Mouse (Mus musculus) large intestine, adult 2 months (tissue): ENCODE data around the gene Krtap4-9. TPM values are rescaled to one million over a fixed set of nuclear protein-coding genes. Genes with fewer than 3 reads are reported as not detected.
"Not testable (repeated sequence)": the region's sequence is repeated elsewhere in the genome, so short reads cannot be mapped to it uniquely, and the experiment has no call there.

Source experiments
- DNase-seq: peaks from one replicate; pipeline ENCODE4 v3.0.0-alpha.2; 2012; ENCODE audit warnings: low read depth, low spot score
- WGBS: fragments of 180-500 bp; shearing (Covaris S2); methylation state at CpG from one replicate; pipeline ENCODE4 v1.1.7; 2018; 5-methylcytosine and 5-hydroxymethylcytosine counted together
- polyA plus RNA-seq: library from polyadenylated mRNA; depleted of rRNA; stranded (reverse); fragments of >200 nt; gene quantifications from 2 replicates; pipeline ENCODE4 v1.2.3, GENCODE M21; 2012; rRNA removed

Krtap4-9 gene
- not detected in 2 replicates for polyA plus RNA-seq

DNA sequence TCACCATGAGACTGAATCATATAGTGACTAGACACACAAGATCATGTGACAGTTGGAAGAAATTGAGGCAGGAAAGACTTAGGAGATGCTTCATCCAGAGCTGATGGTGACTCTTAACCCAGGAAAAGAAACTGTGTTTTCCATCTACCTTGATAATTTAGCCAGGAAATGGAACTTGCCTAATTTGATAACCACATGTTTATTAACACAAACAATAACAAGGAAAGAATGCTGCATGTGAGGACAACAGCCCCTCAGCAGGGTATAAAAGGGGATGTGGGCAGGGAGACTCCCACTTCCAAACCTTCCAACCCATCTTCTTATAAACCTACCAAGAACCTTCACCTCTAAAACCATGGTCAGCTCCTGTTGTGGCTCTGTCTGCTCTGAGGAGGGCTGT lies at the start of gene Krtap4-9:
Krtap4-9 (plus strand) TSS at position 301 of the 400 bp plus-strand sequence.
- not testable (repeated sequence) for DNase-seq

DNA sequence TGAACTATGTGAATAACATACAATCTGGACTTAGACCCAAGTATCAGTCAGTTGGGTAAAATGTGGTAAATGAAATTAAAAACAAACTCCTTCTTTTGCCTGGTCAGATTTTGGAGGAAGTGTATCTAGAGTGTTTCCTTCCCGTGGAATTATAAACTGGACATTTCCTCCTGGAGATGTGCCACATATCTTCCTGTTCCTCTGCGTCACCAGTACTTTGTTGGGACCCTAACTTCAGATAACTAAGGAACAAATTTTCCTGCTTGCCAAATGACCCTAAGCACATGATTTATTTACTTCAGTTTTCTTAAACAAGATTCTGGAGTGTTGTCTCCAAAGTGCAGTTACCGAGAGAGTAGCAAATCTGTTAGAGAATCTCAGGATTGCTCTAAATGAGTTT lies 41.0 kb upstream of the Krtap4-9 start:
- 74% methylated on average over 3 of the region's 3 CpGs for WGBS
- no peak for DNase-seq

DNA sequence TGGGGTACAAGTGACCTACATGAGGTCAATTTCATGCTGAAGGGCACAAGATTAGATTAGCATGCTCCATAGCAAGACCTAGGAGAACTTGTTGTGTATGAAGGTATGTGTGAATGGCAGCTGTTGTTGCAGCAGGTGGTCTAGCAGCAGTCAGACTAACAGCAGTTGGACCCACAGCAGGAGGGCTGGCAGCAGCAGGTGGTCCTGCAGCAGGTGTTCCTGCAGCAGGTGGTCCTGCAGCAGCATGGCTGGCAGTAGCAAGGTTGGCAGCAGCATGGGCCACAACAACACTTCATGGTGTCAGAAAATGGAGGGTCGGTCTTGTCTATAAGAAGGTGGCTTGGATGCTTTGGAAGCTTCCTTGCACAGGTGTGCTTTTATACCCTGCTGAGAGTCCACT lies 26.1 kb upstream of the Krtap4-9 start:
- WGBS = 90% methylated on average over 1 of the region's 1 CpGs

DNA sequence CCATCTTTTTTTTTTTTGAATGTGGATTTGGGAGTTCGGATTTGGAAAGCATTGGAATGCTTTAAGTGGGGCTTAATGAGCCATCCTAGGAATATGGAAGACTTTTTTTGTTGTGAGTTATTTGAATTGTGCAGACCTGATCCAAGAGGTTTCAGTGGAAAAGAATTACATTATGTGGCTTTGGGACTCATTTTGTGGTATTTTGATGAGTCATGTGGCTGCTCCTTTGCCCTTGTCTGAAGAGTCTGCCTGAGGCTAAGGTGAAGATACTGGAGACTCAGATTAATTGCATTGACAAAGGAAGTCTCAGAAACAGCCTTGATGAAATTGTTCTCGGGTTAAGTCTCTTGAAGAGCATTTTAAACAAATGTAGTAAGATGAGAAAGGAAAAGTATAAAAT lies 16.6 kb upstream of the Krtap4-9 start:
- no peak for DNase-seq
- WGBS = 76% methylated on average over 2 of the region's 2 CpGs

More for the DNA sequence above, 26.1 kb upstream of the Krtap4-9 start:
- no peak for DNase-seq

DNA sequence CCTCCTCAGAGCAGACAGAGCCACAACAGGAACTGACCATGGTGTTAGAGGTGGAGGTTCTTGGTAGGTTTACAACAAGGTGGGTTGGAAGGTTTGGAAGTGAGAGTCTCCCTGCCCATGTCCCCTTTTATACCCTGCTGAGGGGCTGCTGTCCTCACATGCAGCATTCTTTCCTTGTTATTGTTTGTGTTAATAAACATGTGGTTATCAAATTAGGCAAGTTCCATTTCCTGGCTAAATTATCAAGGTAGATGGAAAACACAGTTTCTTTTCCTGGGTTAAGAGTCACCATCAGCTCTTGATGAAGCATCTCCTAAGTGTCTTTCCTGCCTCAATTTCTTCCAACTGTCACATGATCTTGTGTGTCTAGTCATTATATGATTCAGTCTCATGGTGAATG lies 12.2 kb upstream of the Krtap4-9 start, which contains the start of gene Gm11595:
Gm11595 (minus strand) TSS at position 101 of the 400 bp plus-strand sequence.
- DNase-seq = not testable (repeated sequence)

DNA sequence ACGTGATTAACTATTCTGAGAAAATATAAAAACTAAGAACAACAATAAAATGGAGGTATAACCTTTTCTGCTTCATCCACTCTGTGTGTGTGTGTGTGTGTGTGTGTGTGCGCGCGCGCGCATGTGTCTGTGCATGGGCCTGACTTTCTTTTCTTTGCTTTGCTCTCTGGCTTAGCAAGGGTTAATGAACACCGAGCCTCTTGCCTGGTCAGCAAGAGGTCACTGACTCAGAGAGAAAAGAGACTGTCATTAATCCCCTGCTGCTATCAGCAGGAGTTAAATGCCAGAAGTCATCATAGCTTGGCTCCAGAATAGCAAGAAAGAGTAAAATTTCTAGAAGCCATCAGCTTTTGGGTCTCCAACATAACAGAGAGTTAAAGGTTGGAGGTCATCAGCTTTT lies 6.6 kb upstream of the Krtap4-9 start:
- WGBS = 68% methylated on average over 7 of the region's 7 CpGs
- no peak for DNase-seq

DNA sequence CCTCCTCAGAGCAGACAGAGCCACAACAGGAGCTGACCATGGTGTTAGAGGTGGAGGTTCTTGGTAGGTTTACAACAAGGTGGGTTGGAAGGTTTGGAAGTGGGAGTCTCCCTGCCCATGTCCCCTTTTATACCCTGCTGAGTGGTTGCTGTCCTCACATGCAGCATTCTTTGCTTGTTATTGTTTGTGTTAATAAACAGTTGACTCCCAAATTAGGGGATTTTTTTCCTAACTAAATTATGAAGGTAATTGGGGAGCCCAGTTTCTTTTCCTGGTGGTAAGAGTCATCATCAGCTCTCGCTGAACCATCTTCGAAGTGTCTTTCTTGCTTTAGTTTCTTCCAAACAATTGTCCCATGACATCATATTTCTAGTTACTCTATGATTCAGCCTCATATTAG lies 4.4 kb upstream of the Krtap4-9 start, which contains the start of gene Krtap4-8:
Krtap4-8 (minus strand) TSS at position 101 of the 400 bp plus-strand sequence.
- no peak for DNase-seq
- WGBS = 97% methylated on average over 2 of the region's 2 CpGs

DNA sequence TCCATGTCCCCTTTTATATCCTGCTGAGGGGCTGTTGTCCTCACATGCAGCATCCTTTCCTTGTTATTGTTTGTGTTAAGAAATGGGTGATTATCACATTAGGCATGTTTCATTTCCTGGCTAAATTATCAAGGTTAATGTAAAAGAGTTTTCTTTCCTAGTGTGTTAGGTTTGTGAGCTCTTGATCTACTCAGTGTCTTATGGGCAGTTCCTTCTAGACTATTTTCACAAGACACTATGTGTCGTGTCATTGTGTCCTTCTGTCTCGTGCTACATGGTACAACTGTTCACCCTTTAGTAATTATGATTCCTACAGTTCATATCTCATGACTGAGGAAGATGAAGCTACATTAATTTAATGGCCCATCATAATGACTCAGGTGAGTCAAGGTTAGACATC lies 8.4 kb downstream of the Krtap4-9 start, which contains the start of gene Gm11596:
Gm11596 (minus strand) TSS at position 101 of the 400 bp plus-strand sequence.
- DNase-seq = no peak
- 67% methylated on average over 2 of the region's 2 CpGs for WGBS

DNA sequence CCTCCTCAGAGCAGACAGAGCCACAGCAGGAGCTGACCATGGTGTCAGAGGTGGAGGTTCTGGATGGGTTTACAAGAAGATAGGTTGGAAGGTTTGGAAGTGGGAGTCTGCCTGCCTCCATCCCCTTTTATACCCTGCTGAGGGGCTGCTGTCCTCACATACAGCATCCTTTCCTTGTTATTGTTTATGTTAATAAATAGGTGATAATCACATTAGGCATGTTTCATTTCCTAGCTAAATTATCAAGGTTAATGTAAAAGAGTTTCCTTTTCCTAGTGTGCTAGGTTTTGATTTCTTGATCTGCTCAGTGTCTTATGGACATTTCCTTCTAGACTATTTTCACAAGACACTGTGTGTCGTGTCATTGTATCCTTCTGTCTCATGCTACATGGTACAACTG lies 13.8 kb downstream of the Krtap4-9 start, which contains the start of gene Gm11569:
Gm11569 (minus strand) TSS at position 101 of the 400 bp plus-strand sequence.
- no CpG with 5 or more reads among the region's 1 CpGs for WGBS
- not testable (repeated sequence) for DNase-seq

DNA sequence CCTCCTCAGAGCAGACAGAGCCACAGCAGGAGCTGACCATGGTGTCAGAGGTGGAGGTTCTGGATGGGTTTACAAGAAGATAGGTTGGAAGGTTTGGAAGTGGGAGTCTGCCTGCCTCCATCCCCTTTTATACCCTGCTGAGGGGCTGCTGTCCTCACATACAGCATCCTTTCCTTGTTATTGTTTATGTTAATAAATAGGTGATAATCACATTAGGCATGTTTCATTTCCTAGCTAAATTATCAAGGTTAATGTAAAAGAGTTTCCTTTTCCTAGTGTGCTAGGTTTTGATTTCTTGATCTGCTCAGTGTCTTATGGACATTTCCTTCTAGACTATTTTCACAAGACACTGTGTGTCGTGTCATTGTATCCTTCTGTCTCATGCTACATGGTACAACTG lies 19.3 kb downstream of the Krtap4-9 start, which contains the start of gene Gm11554:
Gm11554 (minus strand) TSS at position 101 of the 400 bp plus-strand sequence.
- no CpG with 5 or more reads among the region's 1 CpGs for WGBS
- DNase-seq = not testable (repeated sequence)

DNA sequence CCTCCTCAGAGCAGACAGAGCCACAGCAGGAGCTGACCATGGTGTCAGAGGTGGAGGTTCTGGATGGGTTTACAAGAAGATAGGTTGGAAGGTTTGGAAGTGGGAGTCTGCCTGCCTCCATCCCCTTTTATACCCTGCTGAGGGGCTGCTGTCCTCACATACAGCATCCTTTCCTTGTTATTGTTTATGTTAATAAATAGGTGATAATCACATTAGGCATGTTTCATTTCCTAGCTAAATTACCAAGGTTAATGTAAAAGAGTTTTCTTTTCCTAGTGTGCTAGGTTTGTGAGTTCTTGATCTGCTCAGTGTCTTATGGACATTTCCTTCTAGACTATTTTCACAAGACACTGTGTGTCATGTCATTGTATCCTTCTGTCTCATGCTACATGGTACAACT lies 24.8 kb downstream of the Krtap4-9 start, which contains the start of gene Krtap4-13:
Krtap4-13 (minus strand) TSS at position 101 of the 400 bp plus-strand sequence.
- DNase-seq = not testable (repeated sequence)

DNA sequence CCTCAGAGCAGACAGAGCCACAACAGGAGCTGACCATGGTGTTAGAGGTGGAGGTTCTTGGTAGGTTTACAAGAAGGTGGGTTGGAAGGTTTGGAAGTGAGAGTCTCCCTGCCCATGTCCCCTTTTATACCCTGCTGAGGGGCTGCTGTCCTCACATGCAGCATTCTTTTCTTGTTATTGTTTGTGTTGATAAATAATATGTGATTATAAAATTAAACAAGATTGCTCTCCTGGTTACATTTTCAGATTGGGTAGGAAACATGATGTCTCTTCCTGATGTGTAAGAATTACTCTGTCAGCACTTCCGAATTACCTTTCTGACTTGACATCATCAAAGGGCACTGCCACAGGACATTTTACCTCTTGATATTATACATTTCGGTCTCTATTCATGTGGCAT lies 30.6 kb downstream of the Krtap4-9 start, which contains the start of gene Gm11564:
Gm11564 (minus strand) TSS at position 101 of the 400 bp plus-strand sequence.
- DNase-seq = not testable (repeated sequence)
- 74% methylated on average over 2 of the region's 2 CpGs for WGBS

Other genes with a start within 250 kb of the Krtap4-9 start
- gene Krt40, start 242.0 kb upstream of the Krtap4-9 start, polyA plus RNA-seq = not detected in 2 replicates
- not detected in 2 replicates for gene Krtap3-3, start 234.3 kb upstream of the Krtap4-9 start, polyA plus RNA-seq
- not detected in 2 replicates for gene Krtap3-2, start 228.3 kb upstream of the Krtap4-9 start, polyA plus RNA-seq
- not detected in 2 replicates for gene Gm11939, start 225.7 kb upstream of the Krtap4-9 start, polyA plus RNA-seq
- gene Krtap3-1, start 218.6 kb upstream of the Krtap4-9 start, polyA plus RNA-seq = 0.30 and 0.55 TPM in 2 replicates
- not detected in 2 replicates for gene Krtap1-5, start 204.2 kb upstream of the Krtap4-9 start, polyA plus RNA-seq
- not detected in 2 replicates for gene Krtap1-4, start 201.5 kb upstream of the Krtap4-9 start, polyA plus RNA-seq
- not detected in 2 replicates for gene Krtap1-3, start 193.9 kb upstream of the Krtap4-9 start, polyA plus RNA-seq
- gene Krtap9-3, start 187.1 kb upstream of the Krtap4-9 start, polyA plus RNA-seq = not detected in 2 replicates
- gene Gm11938, start 181.9 kb upstream of the Krtap4-9 start, polyA plus RNA-seq = 0.21 TPM in 1 of 2 replicates, not detected in the other
- not detected in 2 replicates for gene Gm11937, start 175.0 kb upstream of the Krtap4-9 start, polyA plus RNA-seq
- 0.22 TPM in 1 of 2 replicates, not detected in the other for gene Krtap2-4, start 170.4 kb upstream of the Krtap4-9 start, polyA plus RNA-seq
- 0.26 TPM in 1 of 2 replicates, not detected in the other for gene Gm11562, start 164.8 kb upstream of the Krtap4-9 start, polyA plus RNA-seq
- not detected in 2 replicates for gene Krtap4-1, start 157.0 kb upstream of the Krtap4-9 start, polyA plus RNA-seq
- not detected in 2 replicates for gene Krtap4-2, start 150.1 kb upstream of the Krtap4-9 start, polyA plus RNA-seq
- not detected in 2 replicates for gene Krtap4-7, start 141.1 kb upstream of the Krtap4-9 start, polyA plus RNA-seq
- not detected in 2 replicates for gene Gm11555, start 135.0 kb upstream of the Krtap4-9 start, polyA plus RNA-seq
- not detected in 2 replicates for gene Gm11563, start 126.2 kb upstream of the Krtap4-9 start, polyA plus RNA-seq
- gene Krtap4-6, start 119.2 kb upstream of the Krtap4-9 start, polyA plus RNA-seq = not detected in 2 replicates
- gene Gm14190, start 94.5 kb upstream of the Krtap4-9 start, polyA plus RNA-seq = not detected in 2 replicates
- gene Gm14180, start 50.9 kb upstream of the Krtap4-9 start, polyA plus RNA-seq = not detected in 2 replicates
- gene Gm11595, start 12.3 kb upstream of the Krtap4-9 start, polyA plus RNA-seq = not detected in 2 replicates
- gene Krtap4-8, start 4.5 kb upstream of the Krtap4-9 start, polyA plus RNA-seq = not detected in 2 replicates
- gene Gm11596, start 8.3 kb downstream of the Krtap4-9 start, polyA plus RNA-seq = not detected in 2 replicates
- not detected in 2 replicates for gene Gm11569, start 13.7 kb downstream of the Krtap4-9 start, polyA plus RNA-seq
- not detected in 2 replicates for gene Gm11554, start 19.2 kb downstream of the Krtap4-9 start, polyA plus RNA-seq
- gene Krtap4-13, start 24.7 kb downstream of the Krtap4-9 start, polyA plus RNA-seq = not detected in 2 replicates
- not detected in 2 replicates for gene Gm11564, start 30.5 kb downstream of the Krtap4-9 start, polyA plus RNA-seq
- gene 2300003K06Rik, start 52.9 kb downstream of the Krtap4-9 start, polyA plus RNA-seq = not detected in 2 replicates
- gene Krtap4-16, start 66.4 kb downstream of the Krtap4-9 start, polyA plus RNA-seq = 0.11 and 0.33 TPM in 2 replicates
- not detected in 2 replicates for gene Gm11568, start 72.7 kb downstream of the Krtap4-9 start, polyA plus RNA-seq
- not detected in 2 replicates for gene Gm11559, start 79.3 kb downstream of the Krtap4-9 start, polyA plus RNA-seq
- not detected in 2 replicates for gene Krtap9-1, start 88.2 kb downstream of the Krtap4-9 start, polyA plus RNA-seq
- gene Gm11567, start 94.0 kb downstream of the Krtap4-9 start, polyA plus RNA-seq = not detected in 2 replicates
- not detected in 2 replicates for gene Krtap31-1, start 122.7 kb downstream of the Krtap4-9 start, polyA plus RNA-seq
- gene Gm11565, start 129.6 kb downstream of the Krtap4-9 start, polyA plus RNA-seq = not detected in 2 replicates
- not detected in 2 replicates for gene Krtap31-2, start 151.1 kb downstream of the Krtap4-9 start, polyA plus RNA-seq
- not detected in 2 replicates for gene Krtap9-5, start 163.3 kb downstream of the Krtap4-9 start, polyA plus RNA-seq
- not detected in 2 replicates for gene Krtap29-1, start 193.9 kb downstream of the Krtap4-9 start, polyA plus RNA-seq
- gene Krtap16-1, start 201.4 kb downstream of the Krtap4-9 start, polyA plus RNA-seq = not detected in 2 replicates
- gene Krtap17-1, start 208.8 kb downstream of the Krtap4-9 start, polyA plus RNA-seq = not detected in 2 replicates
- not detected in 2 replicates for gene Krt33a, start 231.0 kb downstream of the Krtap4-9 start, polyA plus RNA-seq
- not detected in 2 replicates for gene Krt33b, start 244.7 kb downstream of the Krtap4-9 start, polyA plus RNA-seq